In the genomic region with DNA sequence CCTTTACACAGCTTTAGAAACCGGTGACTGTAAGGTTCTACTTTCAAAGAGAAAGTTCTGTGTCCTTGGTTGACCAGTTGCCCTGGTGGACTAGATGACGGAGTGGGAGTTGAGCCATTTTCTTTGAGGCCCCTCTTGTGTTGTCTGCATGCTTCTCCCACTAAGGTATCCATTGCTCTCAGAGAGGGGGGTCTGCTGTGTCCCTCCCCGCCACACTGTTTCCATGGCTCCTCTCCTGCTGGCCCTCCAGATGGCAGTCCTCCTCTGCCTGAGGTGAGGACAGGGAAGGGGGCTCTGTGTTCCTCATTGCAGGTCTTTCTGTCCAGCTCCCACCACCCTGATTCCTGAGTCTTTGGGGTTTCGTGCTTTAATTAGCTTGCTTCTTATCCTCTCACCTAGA, we compare ENCODE assay signal across 22 mouse cellular contexts.
DNase-seq lines count a peak whose midpoint lies in the region; ATAC-seq and TF ChIP-seq lines count a peak whose summit lies in the region.
"Had no signal": no experiment of that assay in that cellular context is flagged by ENCODE, and none has a peak within 500 bp of the region (broad histone marks: within the 10 kb centered on the region; RNA-seq: fewer than 3 reads in every experiment).

No protein-coding gene starts in this region.

- 76% methylated on average over 4 of the region's 4 CpGs for WGBS in heart, embryonic 14.5 days
- 48% methylated on average over 4 of the region's 4 CpGs for WGBS in kidney, embryonic 16.5 days
- 76% methylated on average over 4 of the region's 4 CpGs for WGBS in midbrain, postnatal 0 days
- WGBS in midbrain, embryonic 16.5 days: 79% methylated on average over 4 of the region's 4 CpGs
- 70% methylated on average over 4 of the region's 4 CpGs for WGBS in hindbrain, embryonic 10.5 days

- no peak overlapping the region for H3K4me2 ChIP-seq in heart, embryonic 14.5 days (ENCODE audit: low read length)
- H3K4me2 ChIP-seq in kidney, embryonic 16.5 days (replicated peaks; ENCODE audit: low read depth, low read length): no peak overlapping the region
- no peak overlapping the region for H3K4me2 ChIP-seq in midbrain, postnatal 0 days (ENCODE audit: low read depth, low read length, poor library complexity, severe bottlenecking)
- H3K4me2 ChIP-seq in midbrain, embryonic 16.5 days (ENCODE audit: low read length): no peak overlapping the region
- H3K4me2 ChIP-seq: forebrain, embryonic 12.5 days; hindbrain, embryonic 15.5 days; liver, embryonic 11.5 days; midbrain, embryonic 11.5 days had no signal

- H3K27me3 ChIP-seq in heart, embryonic 14.5 days (ENCODE audit: control insufficient read depth, insufficient read depth, low read length): no peaks in the 10 kb centered on the region
- H3K27me3 ChIP-seq in kidney, embryonic 16.5 days (ENCODE audit: insufficient read depth, low read length): no peaks in the 10 kb centered on the region
- no peaks in the 10 kb centered on the region for H3K27me3 ChIP-seq in midbrain, postnatal 0 days (ENCODE audit: insufficient read depth, low read length)
- no peaks in the 10 kb centered on the region for H3K27me3 ChIP-seq in midbrain, embryonic 16.5 days (ENCODE audit: control insufficient read depth, insufficient read depth, low read depth, low read length)
- H3K27me3 ChIP-seq in hindbrain, embryonic 10.5 days (ENCODE audit: insufficient read depth, poor library complexity, severe bottlenecking): no peaks in the 10 kb centered on the region
- H3K27me3 ChIP-seq: hindbrain, embryonic 15.5 days; neural tube, embryonic 13.5 days had no signal

- intact Hi-C loops in heart, postnatal 14 days (cut with DNase I): loop anchor here (5.0 kb wide), 1 partner anchor 59 kb away; no protein-coding TSS in a partner anchor

- peaks cover 40 to 82% of the 10 kb centered on the region in 2 experiments for H3K4me1 ChIP-seq in heart, embryonic 14.5 days (ENCODE audit: control insufficient read depth in 2 of 2, insufficient read depth in 2 of 2, low read length in 2 of 2)
- H3K4me1 ChIP-seq in kidney, embryonic 16.5 days (ENCODE audit: insufficient read depth, low read length): peaks cover 83% of the 10 kb centered on the region
- peaks cover 23% of the 10 kb centered on the region for H3K4me1 ChIP-seq in midbrain, postnatal 0 days (ENCODE audit: insufficient read depth, low read length)
- H3K4me1 ChIP-seq in midbrain, embryonic 16.5 days (ENCODE audit: control insufficient read depth, insufficient read depth, low read length): peaks cover 37% of the 10 kb centered on the region
- H3K4me1 ChIP-seq in hindbrain, embryonic 10.5 days (replicated peaks): peaks cover 77% of the 10 kb centered on the region

- peak overlapping the region; percentile 47; the same call in 1 of the 2 replicates for H3K9ac ChIP-seq in heart, embryonic 14.5 days (ENCODE audit: low read length)
- no peak overlapping the region for H3K9ac ChIP-seq in kidney, embryonic 16.5 days (replicated peaks; ENCODE audit: low read length)
- no peak overlapping the region for H3K9ac ChIP-seq in midbrain, postnatal 0 days (replicated peaks; ENCODE audit: low read length, poor library complexity, severe bottlenecking)
- H3K9ac ChIP-seq in midbrain, embryonic 16.5 days (ENCODE audit: low read depth, low read length): no peak overlapping the region
- H3K9ac ChIP-seq: hindbrain, embryonic 15.5 days had no signal

- ATAC-seq in heart, embryonic 14.5 days (ENCODE audit: insufficient number of reproducible peaks, insufficient read depth, low FRiP score, low read depth): no peak
- 0 out of 2 replicates have a peak, but pooled peaks have one; percentile 30 for ATAC-seq in kidney, embryonic 16.5 days (ENCODE audit: low FRiP score, low TSS enrichment)
- no peak for ATAC-seq in midbrain, postnatal 0 days (ENCODE audit: low FRiP score)
- ATAC-seq in midbrain, embryonic 16.5 days: no peak

- peak; percentile 24 for TF ChIP-seq CTCF in midbrain, postnatal 0 days (IDR thresholded peaks at IDR 0.05)

- H3K4me3 ChIP-seq in heart, embryonic 14.5 days (ENCODE audit: control insufficient read depth in 1 of 2, insufficient read depth in 1 of 2, low read depth in 1 of 2, low read length in 2 of 2): no peak overlapping the region
- no peak overlapping the region for H3K4me3 ChIP-seq in kidney, embryonic 16.5 days (ENCODE audit: low read length)
- no peak overlapping the region for H3K4me3 ChIP-seq in midbrain, postnatal 0 days (ENCODE audit: low read depth, low read length)
- H3K4me3 ChIP-seq in midbrain, embryonic 16.5 days (ENCODE audit: low read depth, low read length): no peak overlapping the region
- no peak overlapping the region for H3K4me3 ChIP-seq in hindbrain, embryonic 10.5 days
- H3K4me3 ChIP-seq: forebrain, embryonic 12.5 days; hindbrain, embryonic 15.5 days; limb, embryonic 10.5 days; neural tube, embryonic 13.5 days had no signal

- H3K9me3 ChIP-seq in heart, embryonic 14.5 days (ENCODE audit: control insufficient read depth, low read length): no peaks in the 10 kb centered on the region
- no peaks in the 10 kb centered on the region for H3K9me3 ChIP-seq in kidney, embryonic 16.5 days (ENCODE audit: low read length)
- no peaks in the 10 kb centered on the region for H3K9me3 ChIP-seq in midbrain, postnatal 0 days (ENCODE audit: low read length)
- H3K9me3 ChIP-seq in midbrain, embryonic 16.5 days (replicated peaks; ENCODE audit: control insufficient read depth, low read length, poor library complexity, severe bottlenecking): no peaks in the 10 kb centered on the region
- no peaks in the 10 kb centered on the region for H3K9me3 ChIP-seq in hindbrain, embryonic 10.5 days
- H3K9me3 ChIP-seq: forebrain, embryonic 12.5 days; hindbrain, embryonic 15.5 days; limb, embryonic 10.5 days; neural tube, embryonic 13.5 days had no signal

- no peak overlapping the region for H3K27ac ChIP-seq in heart, embryonic 14.5 days (replicated peaks in 1 of 2; ENCODE audit: control insufficient read depth in 1 of 2, insufficient read depth in 1 of 2, low read depth in 2 of 2, low read length in 2 of 2)
- peak overlapping the region; percentile 72; the same call in 1 of the 2 replicates for H3K27ac ChIP-seq in kidney, embryonic 16.5 days (ENCODE audit: low read length)
- H3K27ac ChIP-seq in midbrain, postnatal 0 days (ENCODE audit: low read depth, low read length): no peak overlapping the region
- H3K27ac ChIP-seq in midbrain, embryonic 16.5 days (ENCODE audit: low read length): no peak overlapping the region
- H3K27ac ChIP-seq in hindbrain, embryonic 10.5 days: no peak overlapping the region
- H3K27ac ChIP-seq: hindbrain, embryonic 15.5 days had no signal

- H3K36me3 ChIP-seq in heart, embryonic 14.5 days (ENCODE audit: control insufficient read depth, insufficient read depth, low read length): no peaks in the 10 kb centered on the region
- H3K36me3 ChIP-seq in kidney, embryonic 16.5 days (ENCODE audit: insufficient read depth, low read length): no peaks in the 10 kb centered on the region
- H3K36me3 ChIP-seq in midbrain, postnatal 0 days (ENCODE audit: insufficient read depth, low read length): no peaks in the 10 kb centered on the region
- H3K36me3 ChIP-seq in midbrain, embryonic 16.5 days (ENCODE audit: control insufficient read depth, insufficient read depth, low read length): no peaks in the 10 kb centered on the region
- peaks cover 19% of the 10 kb centered on the region for H3K36me3 ChIP-seq in hindbrain, embryonic 10.5 days
- H3K36me3 ChIP-seq: hindbrain, embryonic 15.5 days; neural tube, embryonic 13.5 days had no signal

- no peak for DNase-seq in heart, postnatal 14 days
- DNase-seq in kidney, postnatal 10 days: no peak
- no peak for DNase-seq in midbrain, postnatal 0 days (ENCODE audit: low spot score)
- no peak for DNase-seq in hindbrain, embryonic 10.5 days (ENCODE audit: low spot score)
- DNase-seq: adrenal gland, postnatal 36 days; cerebellum, adult 18-20 months; cerebellum, postnatal 36 days; heart, adult 11 months; heart, postnatal 10 days; kidney, adult 11 months; right cerebral cortex, postnatal 14 days; spleen, adult 18-20 months; thymus, adult 2 months had no signal
